Mouse (Mus musculus) thymus, adult 2 months (tissue): ENCODE results near the gene Ptprc.

Experiments used
- CTCF ChIP-seq: fragments of 200-500 bp; IDR thresholded peaks from 2 replicates; pipeline ENCODE4 v1.5.1; 2012; ENCODE audit warnings: mild to moderate bottlenecking, control low read depth, low read length, moderate library complexity, borderline replicate concordance; ENCODE audit not compliant: control insufficient read depth, poor library complexity, insufficient read depth; ENCODE audit errors: extremely low read depth
- POLR2A ChIP-seq: fragments of 200-500 bp; IDR thresholded peaks from 2 replicates; pipeline ENCODE4 v1.6.1; 2012; ENCODE audit warnings: mild to moderate bottlenecking, low read length, control low read depth, moderate library complexity; ENCODE audit not compliant: control insufficient read depth, poor library complexity, insufficient read depth; ENCODE audit errors: extremely low read depth

GRCm38 (mm10) chr1:138140769-138141168, 34.7 kb downstream of the Ptprc start:
- no peak for TF ChIP-seq CTCF
- TF ChIP-seq POLR2A, result no peak
